Mouse (Mus musculus) c-Kit-positive CD71-negative TER-119-negative erythroid progenitor cells, embryonic 14.5 days (primary cell): ENCODE results near the gene Tbx4.

Source experiments
- DNase-seq: peaks from one replicate; pipeline ENCODE4 v3.0.0-alpha.2; 2013; ENCODE audit warnings: low read depth

The Tbx4 gene

DNA sequence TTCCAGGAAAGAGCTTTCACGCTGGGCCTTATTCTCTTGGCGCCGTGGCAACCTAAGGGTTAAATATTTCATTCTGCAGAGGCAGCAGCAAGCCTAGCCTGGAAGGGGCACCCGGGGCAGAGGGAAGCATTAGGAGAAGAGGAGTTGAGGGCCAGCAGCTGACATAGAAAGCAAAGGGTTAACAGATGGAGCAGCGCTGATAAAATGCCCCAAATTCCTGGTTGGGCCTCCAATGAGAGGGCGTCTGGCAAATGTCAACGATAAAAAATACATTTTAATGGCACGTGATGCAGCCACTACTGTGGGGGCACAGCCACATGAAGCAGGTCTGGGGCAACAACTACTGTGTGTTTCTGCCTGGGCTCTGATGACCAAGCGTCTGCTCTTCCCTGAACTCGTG is 23.9 kb downstream of the Tbx4 start:
- DNase-seq: no peak

GRCm38 (mm10) chr11:85913506-85913905 is 27.3 kb downstream of the Tbx4 start:
- DNase-seq: no peak

DNA sequence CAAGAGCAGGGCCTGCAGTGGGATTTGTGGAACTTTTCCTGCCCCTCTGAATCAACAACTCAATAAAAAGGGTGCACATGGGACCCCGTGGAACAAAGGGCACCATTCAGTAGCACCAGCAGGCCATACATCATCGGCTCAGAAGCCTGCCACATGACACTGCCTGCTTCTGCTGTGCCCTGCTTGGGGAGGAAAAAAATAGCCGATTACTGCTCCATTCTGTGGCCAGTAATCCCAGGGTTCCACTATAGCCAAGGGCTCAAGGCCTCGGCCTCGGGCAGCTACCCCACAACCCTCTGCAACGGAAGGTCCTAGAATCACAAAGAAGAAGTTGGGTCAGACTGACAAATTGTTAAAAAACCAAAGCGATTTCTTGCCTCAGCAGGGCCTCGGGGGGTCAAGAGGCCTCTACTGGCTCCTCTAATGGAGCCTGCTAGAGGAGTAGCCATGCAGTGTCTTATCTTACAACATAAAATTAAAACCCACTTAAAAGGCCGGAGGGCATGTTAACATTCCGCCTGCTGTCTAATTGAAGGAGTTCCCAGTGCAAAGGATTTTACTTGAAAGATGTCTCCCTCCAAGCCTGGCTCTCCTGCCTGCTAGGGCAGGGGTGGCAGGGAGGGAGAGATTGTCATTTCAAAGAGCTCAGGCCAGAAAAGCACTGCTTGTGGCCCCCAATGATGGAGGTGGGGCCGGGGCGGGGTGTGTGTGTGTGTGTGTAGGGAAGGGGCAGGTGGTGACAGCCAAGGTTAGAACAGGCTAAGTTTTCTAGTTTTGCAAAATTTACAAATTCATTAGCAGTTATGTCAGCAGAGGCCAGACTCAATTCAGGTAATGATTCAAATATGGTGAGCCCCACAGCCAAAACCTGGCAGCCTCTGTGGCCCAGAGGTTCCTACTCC is 31.1 kb downstream of the Tbx4 start:
- no peak for DNase-seq

DNA sequence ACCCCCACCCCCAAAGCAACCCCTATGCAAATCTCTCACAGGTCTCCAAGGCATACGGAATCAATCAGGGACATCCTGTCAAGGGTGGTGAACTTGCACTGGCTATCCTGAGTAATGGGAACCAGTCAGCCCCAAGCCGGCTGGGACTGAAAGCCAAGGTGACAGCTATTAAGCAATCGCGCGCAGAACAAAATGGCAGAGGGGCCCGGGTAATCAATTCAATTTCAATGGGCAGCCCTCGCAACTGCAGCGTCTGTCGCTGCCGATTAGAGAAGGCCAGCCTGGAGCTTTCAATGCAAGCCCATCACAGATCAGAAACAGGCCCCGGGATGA is 31.7 kb downstream of the Tbx4 start:
- DNase-seq: no peak

DNA sequence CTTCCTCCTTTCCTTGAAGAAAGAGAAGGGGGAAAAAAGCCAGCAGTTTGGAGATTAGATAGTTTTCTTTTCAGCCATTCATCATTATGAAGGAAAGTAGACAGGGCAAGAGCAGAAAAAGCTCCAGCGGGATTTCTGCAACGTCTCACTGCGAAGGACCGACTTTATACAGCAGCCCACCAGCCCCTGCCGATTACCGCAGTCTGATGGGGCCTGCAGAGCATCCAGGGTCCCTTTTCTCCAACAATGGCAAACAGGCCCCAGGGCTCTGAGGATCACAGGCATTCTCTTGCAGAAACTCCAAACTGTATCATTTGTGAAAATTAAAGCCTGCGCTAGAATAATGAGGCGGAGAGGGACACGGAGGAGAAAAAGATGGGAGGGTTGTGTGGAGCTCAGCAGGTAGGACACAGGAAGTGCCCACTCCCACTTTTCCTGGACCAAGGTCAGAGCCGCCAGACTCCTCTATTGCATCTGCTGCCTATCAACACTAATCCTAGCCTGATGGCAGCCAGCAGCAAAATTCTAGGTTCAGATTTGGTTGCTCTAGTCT is 32.2 kb downstream of the Tbx4 start:
- DNase-seq: no peak

DNA sequence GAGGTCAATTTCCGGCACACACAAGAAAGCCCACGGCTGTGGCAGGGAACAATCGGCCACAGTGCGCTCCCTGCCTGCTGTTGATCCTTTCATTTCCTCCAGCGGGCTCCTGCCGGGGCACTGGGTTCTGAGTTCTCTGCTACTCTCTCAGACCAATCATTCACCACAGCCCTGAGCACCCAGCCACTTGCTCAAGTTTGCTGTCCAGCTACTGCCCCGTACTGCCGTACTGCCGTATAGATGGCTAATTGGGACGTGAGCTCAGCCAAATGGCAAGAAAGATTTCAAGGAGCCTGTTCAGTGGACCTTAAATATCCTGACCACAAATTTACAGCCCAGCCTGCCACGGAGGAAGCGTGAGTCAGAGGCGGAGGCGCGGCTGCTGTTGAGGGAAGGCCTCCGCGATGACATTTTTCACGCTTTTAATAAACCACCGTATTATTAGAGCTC is 39.1 kb downstream of the Tbx4 start:
- DNase-seq: peak; percentile 49

DNA sequence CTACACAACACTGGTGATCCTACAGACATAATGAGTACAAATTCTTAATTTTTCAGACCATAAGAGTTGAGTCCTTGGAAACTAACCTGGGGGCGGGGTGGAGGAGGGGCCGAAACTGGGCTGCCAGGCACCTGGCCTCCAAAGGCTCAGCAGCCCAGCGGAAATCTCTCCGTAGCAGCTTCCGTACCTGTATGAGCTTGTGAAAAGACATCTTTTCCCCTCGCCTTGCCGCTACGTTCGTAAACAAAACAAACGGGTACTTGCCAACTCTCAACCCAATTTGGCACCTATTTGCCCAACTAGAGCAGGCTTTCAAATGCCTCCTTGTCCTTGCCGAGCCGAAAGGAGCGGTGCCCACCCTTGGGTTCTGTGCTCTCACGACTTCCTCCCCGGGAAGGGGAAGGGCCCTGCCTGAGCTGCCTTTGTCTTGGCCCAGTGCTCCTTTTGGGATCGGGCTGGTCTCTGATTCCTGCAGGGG is 40.1 kb downstream of the Tbx4 start:
- no peak for DNase-seq

GRCm38 (mm10) chr11:85928106-85928505 is 41.9 kb downstream of the Tbx4 start:
- no peak for DNase-seq

- DNase-seq: no peak
Measured at GRCm38 (mm10) chr11:85929651-85930050, 43.4 kb downstream of the Tbx4 start.

DNA sequence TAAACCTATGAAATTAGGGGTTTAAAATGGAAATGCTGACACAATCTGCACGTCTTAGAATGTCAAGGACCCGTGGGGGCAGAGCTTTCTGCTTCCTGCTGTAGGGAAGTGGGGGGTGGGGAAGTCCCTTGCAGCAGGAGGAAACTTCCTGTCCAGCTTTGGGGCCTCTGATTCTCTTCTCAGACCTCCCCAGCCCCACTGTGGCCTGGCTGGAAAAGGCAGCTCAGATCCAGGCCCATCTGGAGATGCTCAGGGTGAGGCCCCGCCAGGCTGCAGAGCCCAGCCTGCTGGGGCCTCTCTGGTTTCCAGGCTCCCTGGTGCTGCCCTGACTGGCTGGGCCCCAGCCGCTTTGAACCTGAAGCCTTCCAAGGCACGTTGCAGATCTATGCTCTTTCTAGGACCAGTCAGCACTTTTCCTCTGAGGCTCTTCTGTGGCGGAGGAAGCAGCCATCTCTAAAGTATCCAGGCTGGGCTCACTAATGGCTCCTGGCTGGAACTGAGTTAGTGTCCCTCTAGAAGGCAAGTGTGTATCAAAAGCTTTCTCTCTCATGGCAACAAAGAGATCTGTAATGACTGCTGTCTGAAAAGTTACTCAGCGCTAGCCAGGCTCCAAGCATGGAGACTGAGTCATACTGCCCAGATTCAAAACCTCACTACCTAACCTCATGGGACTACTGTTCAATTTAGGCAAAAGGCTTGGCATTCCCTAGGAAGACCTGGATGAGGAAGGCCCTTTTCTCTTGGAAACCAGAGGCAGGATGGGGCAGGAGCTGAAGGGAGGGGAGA is 55.8 kb downstream of the Tbx4 start:
- DNase-seq: no peak

DNA sequence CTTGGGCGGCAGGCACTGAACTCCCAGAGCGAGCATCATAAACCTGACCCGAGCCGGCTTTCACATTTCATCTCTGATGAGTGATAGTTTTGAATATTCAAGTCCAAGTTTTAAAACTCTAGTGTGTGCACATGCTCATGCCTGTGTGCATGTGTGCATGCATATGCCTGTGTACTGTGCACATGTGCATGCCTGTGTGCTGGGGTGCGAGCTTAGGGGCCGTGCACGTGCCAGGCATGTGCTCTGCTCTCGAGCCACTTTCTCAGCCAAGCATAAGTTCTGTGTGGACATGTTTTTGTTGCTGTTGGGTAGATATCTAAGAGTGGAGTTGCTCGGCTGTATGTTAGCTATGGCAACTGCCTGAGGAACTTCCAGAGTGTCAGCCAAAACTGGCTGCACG is 62.5 kb downstream of the Tbx4 start:
- DNase-seq: no peak

DNA sequence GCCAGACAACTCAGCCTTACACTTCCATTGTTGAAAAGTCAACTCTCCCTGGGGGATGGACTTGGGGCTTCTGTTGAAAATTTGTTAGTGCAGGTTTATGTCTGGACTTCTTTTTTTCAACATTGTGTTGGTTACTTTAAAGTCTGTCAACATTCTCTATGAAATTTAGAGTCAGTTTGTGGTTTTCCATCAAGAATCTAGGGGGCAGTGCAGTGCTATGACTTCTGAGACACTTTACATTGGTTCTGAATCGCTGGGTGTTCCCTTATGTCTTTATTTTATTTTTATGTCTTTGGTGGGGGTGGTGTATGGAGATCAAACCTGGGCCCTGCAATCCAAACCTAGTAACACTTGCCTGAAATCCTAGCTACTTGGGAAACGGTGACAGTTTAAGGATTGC is 63.5 kb downstream of the Tbx4 start:
- DNase-seq: no peak

- DNase-seq: no peak
Measured at GRCm38 (mm10) chr11:85952538-85952937, 66.3 kb downstream of the Tbx4 start.

- no peak for DNase-seq
Measured at GRCm38 (mm10) chr11:85955611-85956010, 69.4 kb downstream of the Tbx4 start.

- DNase-seq: no peak
Measured at GRCm38 (mm10) chr11:85956422-85956821, 70.2 kb downstream of the Tbx4 start.

DNA sequence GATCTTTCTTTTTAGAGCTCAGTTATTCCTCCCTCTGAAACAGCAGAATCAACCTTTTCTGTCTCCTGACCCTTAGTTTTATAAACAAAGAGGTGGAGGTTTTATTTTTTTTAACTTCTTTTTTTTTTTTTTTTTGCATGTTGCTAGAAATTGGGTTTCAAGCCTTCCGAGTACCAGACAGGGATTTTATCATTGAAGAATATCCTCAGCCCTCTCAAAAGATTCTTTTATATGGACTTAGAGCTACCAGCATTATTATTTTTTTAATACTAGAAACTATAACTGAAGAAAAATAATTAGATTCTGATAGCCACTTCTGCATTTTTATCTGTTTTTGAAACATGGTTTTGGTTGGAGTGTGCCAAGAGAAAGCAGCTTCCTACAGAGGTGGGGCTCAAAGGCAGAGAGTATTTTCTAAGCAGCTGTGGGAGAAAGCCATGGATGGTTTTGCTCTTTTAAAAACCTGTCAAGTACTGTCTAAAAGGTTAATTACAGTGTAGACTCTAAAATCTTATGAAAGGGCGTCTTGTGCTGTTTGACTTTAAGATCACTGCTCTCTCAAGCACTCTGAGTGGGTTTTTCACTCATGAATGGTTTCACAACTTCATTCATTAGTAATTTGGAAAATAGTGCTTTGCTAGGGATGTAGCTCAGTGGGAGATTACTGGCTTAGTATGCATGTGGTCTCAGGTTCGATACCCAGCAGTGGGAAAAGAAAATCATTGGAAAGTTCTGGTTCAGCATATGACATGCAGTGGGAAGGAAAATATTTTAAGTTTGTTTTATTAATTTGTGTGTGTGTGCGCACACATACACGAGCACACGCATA is 70.9 kb downstream of the Tbx4 start:
- no peak for DNase-seq

- DNase-seq: no peak
Measured at GRCm38 (mm10) chr11:85959837-85960236, 73.6 kb downstream of the Tbx4 start.

DNA sequence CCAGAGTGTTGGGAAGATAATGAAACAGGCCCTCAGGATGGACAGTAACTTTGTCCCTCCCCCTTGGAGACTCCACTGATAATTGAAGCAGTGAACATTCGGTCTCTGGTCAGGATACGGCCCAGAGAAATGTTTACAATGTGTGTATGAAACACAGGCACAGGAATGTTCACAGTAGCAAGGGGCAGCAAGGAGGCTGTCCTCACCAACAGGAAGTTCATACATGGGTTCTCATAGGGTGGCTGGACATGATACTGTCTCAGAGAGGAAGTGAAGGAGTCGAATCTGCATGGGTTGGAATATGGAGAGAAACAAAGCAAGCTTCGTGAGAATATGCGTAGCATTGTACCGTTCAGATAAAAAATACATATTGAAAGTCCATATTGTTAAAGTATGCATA is 74.1 kb downstream of the Tbx4 start:
- DNase-seq: no peak

- no peak for DNase-seq
Measured at GRCm38 (mm10) chr11:85961498-85961897, 75.3 kb downstream of the Tbx4 start.
